Mouse (Mus musculus) stomach, embryonic 14.5 days (tissue): ENCODE results near the gene Rps6kc1. TPM values are rescaled to one million over a fixed set of nuclear protein-coding genes. Genes with fewer than 3 reads are reported as not detected.

Experiments
- ATAC-seq: fragments of 200-750 bp; cut with Nextera tagmentation; 2 replicates; pipeline ENCODE4 v1.8.0; 2017; ENCODE audit warnings: low read depth, moderate TSS enrichment; ENCODE audit not compliant: insufficient number of reproducible peaks, insufficient read depth, low FRiP score
- H3K27ac ChIP-seq: fragments of 300-500 bp; sonication (generic); 2 replicates; pipeline ENCODE4 v1.5.1; 2014; ENCODE audit warnings: mild to moderate bottlenecking, low read length, moderate library complexity, mixed read lengths
- H3K27me3 ChIP-seq: fragments of 300-500 bp; sonication (generic); 2 replicates; pipeline ENCODE4 v1.6.1; 2014; ENCODE audit warnings: low read length, control low read depth, mixed read lengths; ENCODE audit not compliant: control insufficient read depth, insufficient read depth
- H3K36me3 ChIP-seq: fragments of 300-500 bp; sonication (generic); 2 replicates; pipeline ENCODE4 v1.6.1; 2014; ENCODE audit warnings: mild to moderate bottlenecking, control low read depth, low read length, moderate library complexity, mixed read lengths; ENCODE audit not compliant: control insufficient read depth, insufficient read depth
- H3K4me1 ChIP-seq: fragments of 300-500 bp; sonication (generic); 2 replicates; pipeline ENCODE4 v1.6.1; 2014; ENCODE audit warnings: low read length, control low read depth, mixed read lengths; ENCODE audit not compliant: control insufficient read depth, insufficient read depth
- H3K4me2 ChIP-seq: fragments of 300-500 bp; sonication (generic); replicated peaks from 2 replicates; pipeline ENCODE4 v1.6.1; 2014; ENCODE audit warnings: low read depth, low read length, control low read depth
- H3K4me3 ChIP-seq: fragments of 300-500 bp; sonication (generic); 2 replicates; pipeline ENCODE4 v1.5.1; 2014; ENCODE audit warnings: low read depth, low read length, control low read depth
- H3K9ac ChIP-seq: fragments of 300-500 bp; sonication (generic); replicated peaks from 2 replicates; pipeline ENCODE4 v1.6.1; 2014; ENCODE audit warnings: low read depth, mild to moderate bottlenecking, control low read depth, low read length, moderate library complexity, mixed read lengths
- H3K9me3 ChIP-seq: fragments of 300-500 bp; sonication (generic); 2 replicates; pipeline ENCODE4 v1.6.1; 2016; ENCODE audit warnings: low read depth, low read length, control low read depth; ENCODE audit not compliant: control insufficient read depth
- WGBS: fragments of 180-500 bp; shearing (Covaris S2); extraction: QIAGEN DNeasy Blood & Tissue Kit; methylation state at CpG from one replicate; pipeline ENCODE4 v1.1.7; 2014; 5-methylcytosine and 5-hydroxymethylcytosine counted together
- polyA plus RNA-seq: library from polyadenylated mRNA; unstranded; fragments of >200 nt; fragmentation: Nextera tagmentation; extraction: Ambion mirVana; gene quantifications from 2 replicates; pipeline ENCODE4 v1.2.1, GENCODE M21; 2014

The Rps6kc1 gene
- polyA plus RNA-seq, 1 experiment from 2014 or later, result 16.1 TPM

DNA sequence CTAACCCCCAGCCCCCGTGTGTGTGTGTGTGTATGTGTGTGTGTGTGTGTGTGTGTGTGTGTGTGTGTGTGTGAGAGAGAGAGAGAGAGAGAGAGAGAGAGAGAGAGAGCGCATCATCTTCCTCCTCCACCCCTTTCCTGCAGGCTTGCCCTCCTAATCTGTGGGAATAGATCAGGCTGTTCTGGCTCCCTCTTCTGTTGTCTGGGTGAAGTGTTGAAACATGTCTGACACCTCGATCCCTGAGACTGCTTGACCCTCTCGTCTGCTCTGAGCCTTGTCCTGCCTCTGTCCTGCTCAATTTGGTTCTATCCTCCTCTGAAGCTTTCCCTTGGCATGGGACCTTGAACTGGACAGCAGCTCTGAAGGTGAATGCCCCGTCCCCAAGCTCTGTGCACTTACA, 149.8 kb downstream of the Rps6kc1 start:
- Histone ChIP-seq H3K4me1 (no peaks in the 10 kb centered on the region), H3K4me2 (no peak overlapping the region), H3K27me3 (no peaks in the 10 kb centered on the region), H3K9me3 (no peaks in the 10 kb centered on the region), H3K36me3 (no peaks in the 10 kb centered on the region), H3K4me3 (no peak overlapping the region), H3K9ac (no peak overlapping the region), H3K27ac (no peak overlapping the region)
- ATAC-seq, result no peak
- 33% methylated on average over 5 of the region's 5 CpGs for WGBS

DNA sequence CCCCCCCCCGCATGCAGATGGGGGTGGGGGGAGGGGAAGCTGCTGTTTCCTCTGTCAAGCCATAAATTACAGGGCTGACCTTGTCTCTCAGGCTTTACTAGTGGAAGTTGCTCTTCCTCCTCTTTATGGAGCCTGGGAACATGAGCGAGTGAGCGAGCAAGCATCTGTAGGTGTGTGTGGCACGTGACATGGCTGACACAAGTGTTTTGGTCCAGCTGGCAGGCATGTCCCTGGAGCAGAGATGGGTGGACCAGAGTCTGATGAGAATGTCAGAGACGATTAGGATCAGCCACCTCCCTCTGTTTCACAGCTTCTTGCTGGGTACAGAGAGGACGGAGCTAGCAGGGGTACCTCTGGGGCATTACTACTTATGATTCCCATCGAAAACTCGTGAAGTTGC, 153.7 kb downstream of the Rps6kc1 start:
- Histone ChIP-seq H3K9ac (no peak overlapping the region), H3K36me3 (no peaks in the 10 kb centered on the region), H3K9me3 (no peaks in the 10 kb centered on the region), H3K27ac (no peak overlapping the region), H3K4me2 (no peak overlapping the region), H3K27me3 (no peaks in the 10 kb centered on the region), H3K4me3 (no peak overlapping the region), H3K4me1 (no peaks in the 10 kb centered on the region)
- WGBS, result 72% methylated on average over 8 of the region's 8 CpGs
- no peak for ATAC-seq

DNA sequence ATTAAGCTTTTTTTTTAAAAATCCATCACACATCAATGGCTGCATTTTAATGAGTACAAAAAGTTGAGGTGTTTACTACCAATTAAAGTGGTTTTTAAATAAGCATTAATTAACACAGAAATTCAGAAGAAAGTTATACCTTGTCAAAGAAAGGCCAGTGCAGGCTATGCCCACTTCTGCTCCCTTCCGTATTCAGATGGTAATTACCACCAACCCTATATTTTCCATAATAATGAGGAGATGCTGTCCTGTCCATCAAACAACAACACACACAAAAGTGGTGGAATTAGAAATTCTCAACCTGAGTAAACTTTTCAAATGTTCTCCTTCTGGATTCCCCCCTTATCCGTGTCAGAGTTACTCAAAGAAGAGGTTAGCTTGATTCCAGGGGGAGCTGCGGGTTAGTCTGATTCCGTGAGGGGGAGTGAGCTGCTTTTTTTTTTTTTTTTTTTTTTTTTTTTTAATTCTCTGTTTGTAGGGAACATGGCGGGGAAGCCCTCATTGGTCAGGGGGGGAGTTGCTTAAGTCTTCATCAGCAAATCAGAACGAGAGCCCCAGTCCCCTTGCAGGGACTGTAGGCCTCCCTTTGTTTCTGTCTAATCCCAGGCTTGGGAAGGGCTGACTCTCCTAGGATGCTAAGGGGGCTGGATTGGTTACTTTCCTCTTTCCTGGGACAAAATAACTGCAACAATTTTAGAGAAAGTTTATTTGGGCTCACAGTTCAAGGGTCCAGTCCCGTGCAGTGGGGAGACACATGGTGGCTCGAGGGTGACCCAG, 159.6 kb downstream of the Rps6kc1 start:
- H3K27me3 ChIP-seq, result no peaks in the 10 kb centered on the region
- WGBS, result 74% methylated on average over 8 of the region's 8 CpGs
- no peak overlapping the region for H3K4me2 ChIP-seq
- H3K27ac ChIP-seq, result no peak overlapping the region
- no peaks in the 10 kb centered on the region for H3K4me1 ChIP-seq
- no peaks in the 10 kb centered on the region for H3K36me3 ChIP-seq
- H3K9ac ChIP-seq, result no peak overlapping the region
- no peaks in the 10 kb centered on the region for H3K9me3 ChIP-seq
- no peak overlapping the region for H3K4me3 ChIP-seq
- no peak for ATAC-seq

- H3K27ac ChIP-seq, result no peak overlapping the region
- H3K4me2 ChIP-seq, result no peak overlapping the region
- no peaks in the 10 kb centered on the region for H3K27me3 ChIP-seq
- no peak overlapping the region for H3K9ac ChIP-seq
- no peaks in the 10 kb centered on the region for H3K4me1 ChIP-seq
- H3K9me3 ChIP-seq, result no peaks in the 10 kb centered on the region
- 79% methylated on average over 10 of the region's 10 CpGs for WGBS
- no peak overlapping the region for H3K4me3 ChIP-seq
- H3K36me3 ChIP-seq, result no peaks in the 10 kb centered on the region
- no peak for ATAC-seq
Observed at GRCm38 (mm10) chr1:190748937-190749336, 162.6 kb downstream of the Rps6kc1 start.

- H3K27me3 ChIP-seq, result no peaks in the 10 kb centered on the region
- H3K4me2 ChIP-seq, result no peak overlapping the region
- no peaks in the 10 kb centered on the region for H3K9me3 ChIP-seq
- no peaks in the 10 kb centered on the region for H3K4me1 ChIP-seq
- H3K4me3 ChIP-seq, result no peak overlapping the region
- no peaks in the 10 kb centered on the region for H3K36me3 ChIP-seq
- no peak overlapping the region for H3K27ac ChIP-seq
- 61% methylated on average over 5 of the region's 5 CpGs for WGBS
- H3K9ac ChIP-seq, result no peak overlapping the region
- ATAC-seq, result no peak
Observed at GRCm38 (mm10) chr1:190741421-190741820, 170.1 kb downstream of the Rps6kc1 start.

GRCm38 (mm10) chr1:190732803-190733202, 178.8 kb downstream of the Rps6kc1 start:
- H3K4me1 ChIP-seq, result no peaks in the 10 kb centered on the region
- H3K9me3 ChIP-seq, result no peaks in the 10 kb centered on the region
- no peaks in the 10 kb centered on the region for H3K36me3 ChIP-seq
- H3K4me3 ChIP-seq, result no peak overlapping the region
- no peak for ATAC-seq
- H3K4me2 ChIP-seq, result no peak overlapping the region
- H3K27ac ChIP-seq, result no peak overlapping the region
- H3K27me3 ChIP-seq, result no peaks in the 10 kb centered on the region
- 70% methylated on average over 6 of the region's 6 CpGs for WGBS
- H3K9ac ChIP-seq, result no peak overlapping the region

DNA sequence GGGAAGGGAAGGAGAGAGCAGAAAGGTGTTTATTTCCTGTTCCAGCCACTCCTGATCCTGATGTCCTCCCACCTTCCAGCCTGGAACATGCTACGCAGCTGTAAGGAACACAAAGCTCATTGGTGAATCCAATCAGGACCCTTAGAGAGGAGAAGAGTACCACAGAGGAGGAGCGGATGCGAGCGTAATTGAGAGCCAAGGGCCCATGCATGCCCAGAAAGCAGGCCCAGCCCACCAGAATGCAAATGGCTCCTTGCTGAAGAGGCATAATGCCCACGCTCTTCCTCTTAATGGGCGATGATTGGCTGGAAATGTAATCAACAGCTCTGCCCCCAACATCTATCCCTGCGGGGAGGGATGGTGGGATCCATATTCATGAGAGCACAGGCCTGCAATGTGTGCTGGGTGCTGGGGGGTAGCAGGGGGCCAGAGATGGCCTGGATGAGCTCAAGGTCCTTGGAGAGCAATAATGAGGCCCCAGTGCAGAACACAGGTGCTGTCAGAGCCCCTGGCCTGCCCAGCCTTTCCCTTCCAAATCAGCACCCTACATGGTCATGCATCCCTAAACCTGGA, 182.0 kb downstream of the Rps6kc1 start:
- Histone ChIP-seq H3K36me3 (no peaks in the 10 kb centered on the region), H3K4me1 (no peaks in the 10 kb centered on the region), H3K9ac (no peak overlapping the region), H3K4me3 (no peak overlapping the region), H3K27me3 (no peaks in the 10 kb centered on the region), H3K27ac (no peak overlapping the region), H3K4me2 (no peak overlapping the region), H3K9me3 (no peaks in the 10 kb centered on the region)
- 86% methylated on average over 7 of the region's 7 CpGs for WGBS
- ATAC-seq, result no peak

- Histone ChIP-seq H3K4me1 (no peaks in the 10 kb centered on the region), H3K9me3 (no peaks in the 10 kb centered on the region), H3K9ac (no peak overlapping the region), H3K4me2 (no peak overlapping the region), H3K36me3 (no peaks in the 10 kb centered on the region), H3K27ac (no peak overlapping the region), H3K4me3 (no peak overlapping the region), H3K27me3 (no peaks in the 10 kb centered on the region)
- ATAC-seq, result no peak
- WGBS, result 85% methylated on average over 4 of the region's 4 CpGs
Observed at GRCm38 (mm10) chr1:190728111-190728651, 183.4 kb downstream of the Rps6kc1 start.
